Mouse (Mus musculus): Measurements from ENCODE around the gene Cacna1i.

The Cacna1i gene

GRCm38 (mm10) chr15:80271858-80272396, 15.1 kb upstream of the Cacna1i start:
- no peak for DNase-seq (ENCODE audit: low spot score)

GRCm38 (mm10) chr15:80277107-80277506, 9.9 kb upstream of the Cacna1i start:
- DNase-seq (ENCODE audit: low spot score) = no peak

- no peak for DNase-seq (ENCODE audit: low spot score)
These were observed 9.4 kb upstream of the Cacna1i start for GRCm38 (mm10) chr15:80277625-80278024.

GRCm38 (mm10) chr15:80278121-80278759, 8.8 kb upstream of the Cacna1i start:
- no peak for DNase-seq (ENCODE audit: low spot score)

- no peak for DNase-seq (ENCODE audit: low spot score)
These were observed 8.0 kb upstream of the Cacna1i start for GRCm38 (mm10) chr15:80279053-80279452.

GRCm38 (mm10) chr15:80280646-80281045, 6.4 kb upstream of the Cacna1i start:
- no peak for DNase-seq (ENCODE audit: low spot score)

GRCm38 (mm10) chr15:80288036-80288435, 998 bp downstream of the Cacna1i start:
- no peak for DNase-seq (ENCODE audit: low spot score)

- DNase-seq (ENCODE audit: low spot score) = peak; percentile 71
These were observed 2.4 kb downstream of the Cacna1i start for GRCm38 (mm10) chr15:80289436-80289835.

- no peak for DNase-seq (ENCODE audit: low spot score)
These were observed 10.1 kb downstream of the Cacna1i start for GRCm38 (mm10) chr15:80297146-80297545.

- DNase-seq (ENCODE audit: low spot score) = no peak
These were observed 16.7 kb downstream of the Cacna1i start for GRCm38 (mm10) chr15:80303779-80304178.

GRCm38 (mm10) chr15:80304188-80304587, 17.1 kb downstream of the Cacna1i start:
- no peak for DNase-seq (ENCODE audit: low spot score)

GRCm38 (mm10) chr15:80306146-80306545, 19.1 kb downstream of the Cacna1i start:
- no peak for DNase-seq (ENCODE audit: low spot score)

- no peak for DNase-seq (ENCODE audit: low spot score)
These were observed 27.7 kb downstream of the Cacna1i start for GRCm38 (mm10) chr15:80314731-80315130.

GRCm38 (mm10) chr15:80316966-80317634, 30.1 kb downstream of the Cacna1i start:
- no peak for DNase-seq (ENCODE audit: low spot score)

GRCm38 (mm10) chr15:80317841-80318530, 30.9 kb downstream of the Cacna1i start:
- DNase-seq (ENCODE audit: low spot score) = peak; percentile 12

- DNase-seq (ENCODE audit: low spot score) = no peak
These were observed 31.7 kb downstream of the Cacna1i start for GRCm38 (mm10) chr15:80318543-80319255.

GRCm38 (mm10) chr15:80319315-80319714, 32.3 kb downstream of the Cacna1i start:
- no peak for DNase-seq (ENCODE audit: low spot score)

- DNase-seq (ENCODE audit: low spot score) = peak; percentile 18
These were observed 32.9 kb downstream of the Cacna1i start for GRCm38 (mm10) chr15:80319921-80320320.

- DNase-seq (ENCODE audit: low spot score) = no peak
These were observed 38.2 kb downstream of the Cacna1i start for GRCm38 (mm10) chr15:80325207-80325606.

- peak; percentile 32 for DNase-seq (ENCODE audit: low spot score)
These were observed 38.7 kb downstream of the Cacna1i start for GRCm38 (mm10) chr15:80325756-80326155.

- DNase-seq (ENCODE audit: low spot score) = no peak
These were observed 39.9 kb downstream of the Cacna1i start for GRCm38 (mm10) chr15:80326947-80327346.

Measured in lung, postnatal 25 days (tissue).